Mouse (Mus musculus) heart, postnatal 0 days (tissue): ENCODE results near the gene Cbfa2t3.

Experiments used
- CTCF ChIP-seq: IDR thresholded peaks from 2 replicates; pipeline ENCODE4 v1.5.1; 2016; ENCODE audit warnings: antibody characterized with exemption, control low read depth, low read depth
- EP300 ChIP-seq: IDR thresholded peaks from 2 replicates; pipeline ENCODE4 v1.6.1; 2016; ENCODE audit warnings: antibody characterized with exemption, low read depth

DNA sequence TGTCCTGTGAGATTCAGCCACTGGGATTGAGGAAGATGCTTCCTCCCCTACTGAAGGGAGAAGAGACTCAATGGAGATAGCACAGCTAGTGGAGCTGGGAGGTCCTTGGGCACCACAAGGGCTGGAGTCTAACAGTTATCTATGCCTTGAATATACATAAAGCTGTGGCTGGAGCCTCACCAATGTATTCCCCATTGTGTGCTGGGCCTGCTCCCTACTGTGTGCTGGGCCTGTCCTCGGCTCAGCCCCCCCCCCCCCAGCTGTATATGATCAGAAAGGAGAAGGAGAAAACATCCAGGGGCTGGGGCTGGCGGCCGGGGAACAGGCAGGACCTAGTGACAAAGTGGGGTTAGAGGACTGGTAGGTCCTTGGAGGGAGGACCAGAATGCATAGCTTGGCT, 36.2 kb upstream of the Cbfa2t3 start:
- TF ChIP-seq CTCF = no peak
- no peak for TF ChIP-seq EP300
